Mouse (Mus musculus) embryonic fibroblast, embryonic 13.5 days (primary cell): ENCODE data around the gene Ltbp1.

Experiments
- CTCF ChIP-seq: IDR thresholded peaks from 2 replicates; pipeline ENCODE4 v1.5.1; 2011; ENCODE audit warnings: mild to moderate bottlenecking, control low read depth, low read length, moderate library complexity, borderline replicate concordance; ENCODE audit not compliant: insufficient read depth
- POLR2A ChIP-seq: IDR thresholded peaks from 2 replicates; pipeline ENCODE4 v1.6.1; 2011; ENCODE audit warnings: low read depth, mild to moderate bottlenecking, control low read depth, low read length, moderate library complexity

- TF ChIP-seq CTCF, result no peak
- no peak for TF ChIP-seq POLR2A
Observed at GRCm38 (mm10) chr17:74995266-74995665, 10.1 kb upstream of the Ltbp1 start.
